Mouse (Mus musculus): ENCODE results near the gene Psg16. TPM values are rescaled to one million over a fixed set of nuclear protein-coding genes. Genes with fewer than 3 reads are reported as not detected.
A peak's percentile ranks its signal among the peaks of the same experiment; 100 is the strongest.

Psg16 gene
- polyA plus RNA-seq, 1 experiment = 20.8 TPM

DNA sequence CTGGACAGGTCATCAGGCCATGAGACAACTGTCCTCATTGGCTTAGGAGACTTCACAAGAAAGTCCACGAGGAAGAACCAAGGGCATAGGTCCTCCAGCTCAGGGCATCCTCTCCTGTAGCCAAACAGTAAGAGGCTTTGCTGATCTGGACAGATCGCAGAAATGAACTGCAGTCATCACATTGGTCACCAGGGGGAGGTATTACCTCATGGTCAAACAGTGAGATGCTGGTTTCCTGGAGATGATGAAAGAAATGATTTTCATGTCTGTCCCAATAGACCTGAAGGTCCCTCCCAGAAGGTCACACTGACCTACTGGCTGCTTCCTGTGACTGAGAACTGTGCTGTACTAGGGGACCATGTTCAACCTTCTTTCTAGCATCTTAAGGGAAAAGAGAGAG lies 81.8 kb downstream of the Psg16 start:
- 29% methylated on average over 2 of the region's 2 CpGs for WGBS
- DNase-seq = peak; percentile 77 to 82
- Histone ChIP-seq H3K4me1 (ENCODE audit: control insufficient read depth, insufficient read depth, low read length) (no peaks in the 10 kb centered on the region), H3K27me3 (ENCODE audit: control insufficient read depth, insufficient read depth, low read length) (no peaks in the 10 kb centered on the region), H3K4me3 (replicated peaks; ENCODE audit: insufficient read depth, low read depth, low read length) (no peak overlapping the region), H3K27ac (ENCODE audit: insufficient read depth, low read length) (no peak overlapping the region)
- TF ChIP-seq POLR2A (IDR thresholded peaks at IDR 0.05; ENCODE audit: borderline replicate concordance, insufficient read depth, low read length) = no peak
- peak; percentile 36; the same call in 1 of the 2 replicates for TF ChIP-seq CTCF (IDR thresholded peaks at IDR 0.05; ENCODE audit: borderline replicate concordance, insufficient read depth, low read depth, low read length)

DNA sequence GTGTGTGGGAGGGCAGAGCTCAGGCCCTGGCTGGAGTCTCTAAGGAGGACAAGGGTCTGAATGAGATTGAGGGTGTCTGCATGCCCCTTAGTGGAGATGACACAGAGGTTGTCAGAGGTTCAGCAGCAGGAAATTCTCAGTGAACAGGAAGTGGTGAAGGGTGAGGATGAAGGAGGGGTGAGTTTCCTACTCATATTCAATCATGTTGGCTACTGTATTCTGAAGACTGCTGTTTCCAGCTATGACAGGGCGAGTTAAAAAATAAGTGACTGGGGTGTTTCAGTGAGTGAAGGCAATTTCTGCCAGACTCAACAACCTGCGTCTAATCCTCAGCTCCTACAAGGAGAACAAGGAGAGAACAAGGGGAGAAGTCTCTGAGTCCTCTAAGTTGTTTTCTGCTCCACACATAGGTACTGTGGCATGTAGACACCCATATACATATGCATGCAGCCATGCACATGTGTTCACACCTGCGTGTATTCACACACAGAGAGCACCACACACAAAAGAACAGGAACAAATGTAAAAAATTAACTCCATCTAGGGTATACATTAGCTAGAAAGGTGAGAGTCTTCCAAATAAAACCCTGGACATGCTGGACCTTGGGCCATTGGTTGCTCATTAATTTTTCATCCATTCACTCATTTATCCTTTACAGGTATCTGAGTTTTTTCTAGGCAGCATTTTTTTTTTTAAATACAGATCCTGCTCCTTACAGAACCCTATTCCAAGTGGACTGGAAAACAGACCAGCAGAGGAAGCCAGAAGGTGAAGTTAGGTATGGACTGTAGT lies 83.2 kb downstream of the Psg16 start:
- no peaks in the 10 kb centered on the region for H3K27me3 ChIP-seq (ENCODE audit: control insufficient read depth, insufficient read depth, low read length)
- no peak for DNase-seq
- no peak overlapping the region for H3K4me3 ChIP-seq (replicated peaks; ENCODE audit: insufficient read depth, low read depth, low read length)
- H3K27ac ChIP-seq (ENCODE audit: insufficient read depth, low read length) = no peak overlapping the region
- H3K4me1 ChIP-seq (ENCODE audit: control insufficient read depth, insufficient read depth, low read length) = no peaks in the 10 kb centered on the region
- TF ChIP-seq CTCF (IDR thresholded peaks at IDR 0.05; ENCODE audit: borderline replicate concordance, insufficient read depth, low read depth, low read length) (no peak), POLR2A (IDR thresholded peaks at IDR 0.05; ENCODE audit: borderline replicate concordance, insufficient read depth, low read length) (no peak)
- 64% methylated on average over 3 of the region's 3 CpGs for WGBS

- H3K27ac ChIP-seq (ENCODE audit: insufficient read depth, low read length) = no peak overlapping the region
- H3K27me3 ChIP-seq (ENCODE audit: control insufficient read depth, insufficient read depth, low read length) = no peaks in the 10 kb centered on the region
- H3K4me1 ChIP-seq (ENCODE audit: control insufficient read depth, insufficient read depth, low read length) = no peaks in the 10 kb centered on the region
- DNase-seq = peak in 1 of 2 experiments; percentile 33
- TF ChIP-seq POLR2A (IDR thresholded peaks at IDR 0.05; ENCODE audit: borderline replicate concordance, insufficient read depth, low read length) (no peak), CTCF (IDR thresholded peaks at IDR 0.05; ENCODE audit: borderline replicate concordance, insufficient read depth, low read depth, low read length) (no peak)
- no peak overlapping the region for H3K4me3 ChIP-seq (replicated peaks; ENCODE audit: insufficient read depth, low read depth, low read length)
- 57% methylated on average over 7 of the region's 7 CpGs for WGBS
Measured at GRCm38 (mm10) chr7:17159011-17159410, 85.2 kb downstream of the Psg16 start.

- Histone ChIP-seq H3K4me3 (replicated peaks; ENCODE audit: insufficient read depth, low read depth, low read length) (no peak overlapping the region), H3K27ac (ENCODE audit: insufficient read depth, low read length) (no peak overlapping the region), H3K27me3 (ENCODE audit: control insufficient read depth, insufficient read depth, low read length) (no peaks in the 10 kb centered on the region), H3K4me1 (ENCODE audit: control insufficient read depth, insufficient read depth, low read length) (no peaks in the 10 kb centered on the region)
- no peak for TF ChIP-seq CTCF (IDR thresholded peaks at IDR 0.05; ENCODE audit: borderline replicate concordance, insufficient read depth, low read depth, low read length)
- no peak for TF ChIP-seq POLR2A (IDR thresholded peaks at IDR 0.05; ENCODE audit: borderline replicate concordance, insufficient read depth, low read length)
- WGBS = 86% methylated on average over 4 of the region's 4 CpGs
- DNase-seq = no peak
Measured at GRCm38 (mm10) chr7:17171827-17172226, 98.0 kb downstream of the Psg16 start.

Other genes with a start within 250 kb of the Psg16 start
- 6.5 and 7.5 TPM in 2 replicates for gene Prkd2, start 231.1 kb upstream of the Psg16 start, polyA plus RNA-seq (2012; rRNA removed)
- gene Dact3, start 198.7 kb upstream of the Psg16 start, polyA plus RNA-seq (2012; rRNA removed) = 60.8 and 68.2 TPM in 2 replicates
- gene Gng8, start 182.3 kb upstream of the Psg16 start, polyA plus RNA-seq (2012; rRNA removed) = 10.0 and 14.0 TPM in 2 replicates
- gene Ptgir, start 167.6 kb upstream of the Psg16 start, polyA plus RNA-seq (2012; rRNA removed) = 0.11 TPM in 2 replicates
- gene Calm3, start 149.9 kb upstream of the Psg16 start, polyA plus RNA-seq (2012; rRNA removed) = 1,355 and 1,504 TPM in 2 replicates
- gene Pnmal2, start 129.4 kb upstream of the Psg16 start, polyA plus RNA-seq (2012; rRNA removed) = 135 and 136 TPM in 2 replicates
- gene Pnmal1, start 114.4 kb upstream of the Psg16 start, polyA plus RNA-seq (2012; rRNA removed) = 27.4 and 29.9 TPM in 2 replicates
- gene Gm42372, start 91.0 kb upstream of the Psg16 start, polyA plus RNA-seq (2012; rRNA removed) = 33.2 and 34.4 TPM in 2 replicates
- 0.87 and 1.2 TPM in 2 replicates for gene Ccdc8, start 81.3 kb upstream of the Psg16 start, polyA plus RNA-seq (2012; rRNA removed)
- gene Ppp5c, start 46.1 kb upstream of the Psg16 start, polyA plus RNA-seq (2012; rRNA removed) = 306 and 336 TPM in 2 replicates
- 2.1 and 4.2 TPM in 2 replicates for gene Hif3a, start 11.6 kb upstream of the Psg16 start, polyA plus RNA-seq (2012; rRNA removed)
- gene Ceacam3, start 76.2 kb downstream of the Psg16 start, polyA plus RNA-seq (2012; rRNA removed) = 0.41 and 0.62 TPM in 2 replicates
- 0.24 and 0.25 TPM in 2 replicates for gene Psg29, start 129.4 kb downstream of the Psg16 start, polyA plus RNA-seq (2012; rRNA removed)

Measured in cerebellum, adult 2 months (tissue).